In the genomic region with DNA sequence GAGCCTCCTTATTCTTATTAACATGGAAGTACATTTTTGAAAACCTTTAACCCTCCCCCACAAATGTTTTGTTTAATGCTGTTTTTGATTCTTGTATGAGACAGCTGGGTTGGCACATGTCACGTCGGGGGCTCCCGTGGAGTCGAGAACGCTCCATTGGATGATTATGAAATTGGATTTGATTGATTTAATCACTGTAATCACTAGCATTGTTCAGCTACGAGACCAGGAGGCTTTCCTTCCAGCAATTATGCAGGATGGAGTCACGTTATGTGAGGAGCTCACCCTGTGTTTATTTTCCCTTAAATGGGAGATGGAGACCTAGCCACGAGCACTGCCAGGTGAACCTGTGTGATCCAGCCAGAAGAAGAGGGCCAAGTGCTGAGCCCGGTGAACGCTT, we compare ENCODE assay signal across 10 mouse cellular contexts. TPM values are rescaled to one million over a fixed set of nuclear protein-coding genes. Genes with fewer than 3 reads are reported as not detected.
DNase-seq lines count a peak whose midpoint lies in the region; TF ChIP-seq lines count a peak whose summit lies in the region.
"Had no signal": no experiment of that assay in that cellular context is flagged by ENCODE, and none has a peak within 500 bp of the region (broad histone marks: within the 10 kb centered on the region; RNA-seq: fewer than 3 reads in every experiment).

Gene Ripor2, plus strand, starts transcription at position 357 of the 400 bp plus-strand sequence.

- no peak within 1 kb of the TSS for H3K27ac ChIP-seq in gastrocnemius, adult 2 months
- H3K27ac ChIP-seq in spleen, adult 2 months (ENCODE audit: insufficient read depth, low read length): no peak within 1 kb of the TSS

- TF ChIP-seq CTCF in gastrocnemius, adult 2 months (IDR thresholded peaks at IDR 0.05): no peak
- no peak for TF ChIP-seq CTCF in spleen, adult 2 months (IDR thresholded peaks at IDR 0.05; ENCODE audit: extremely low read depth, insufficient read depth, insufficient read length, insufficient replicate concordance)

- no peak within 1 kb of the TSS for H3K4me3 ChIP-seq in gastrocnemius, adult 2 months
- no peak within 1 kb of the TSS for H3K4me3 ChIP-seq in spleen, adult 2 months (ENCODE audit: extremely low read depth, insufficient read depth, insufficient read length)
- H3K4me3 ChIP-seq: erythroblast, embryonic 14.5 days had no signal

- TF ChIP-seq POLR2A in spleen, adult 2 months (IDR thresholded peaks at IDR 0.05; ENCODE audit: low read depth, low read length): no peak

- H3K27me3 ChIP-seq in spleen, adult 2 months (ENCODE audit: control insufficient read depth, insufficient read depth, low read length): no peaks in the 10 kb centered on the region

- H3K4me1 ChIP-seq in spleen, adult 2 months (ENCODE audit: control insufficient read depth, insufficient read depth, insufficient read length): peaks cover 2% of the 10 kb centered on the region; the same call in 1 of the 2 replicates

- WGBS in spleen, adult 2 months: 96% methylated on average over 10 of the region's 10 CpGs

- peaks cover 4% of the 10 kb centered on the region for H3K36me3 ChIP-seq in spleen, adult 2 months (ENCODE audit: control insufficient read depth, insufficient read depth, low read length)

- DNase-seq in gastrocnemius, postnatal 4 days (ENCODE audit: low spot score in 2 of 2): no peak
- DNase-seq in gastrocnemius, adult 2 months: no peak
- DNase-seq in spleen, adult 2 months (ENCODE audit: low read depth in 1 of 2, low spot score in 2 of 2): no peak
- no peak for DNase-seq in spleen, postnatal 36 days (ENCODE audit: low spot score in 2 of 2)
- peak; percentile 45 for DNase-seq in left cerebral cortex, postnatal 4 days
- peak; percentile 63 for DNase-seq in retina, postnatal 1 day
- no peak for DNase-seq in cerebellum, postnatal 25 days
- DNase-seq in cerebellum, adult 9-10 months: no peak
- DNase-seq: kidney, postnatal 4 days had no signal

- intact Hi-C loops in gastrocnemius, adult 2 months (cut with DNase I): no loop called here
- intact Hi-C loops in left cerebral cortex, postnatal 4 days (cut with DNase I): no loop called here

RNA-seq across cellular contexts. Expression of gene Ripor2, which starts in this region (rescaled TPM):
- total RNA-seq in gastrocnemius, postnatal 4 days (2021): 10 to 100 TPM; 14.7 to 17.8 TPM
- total RNA-seq in gastrocnemius, adult 2 months (2021): 1 to 10 TPM; 3.7 to 6.1 TPM
- polyA plus RNA-seq in spleen, adult 2 months (2012; rRNA removed): 46.4 and 54.7 TPM in 2 replicates
- total RNA-seq in left cerebral cortex, postnatal 4 days (2021): 10 to 100 TPM; 55.7 to 56.5 TPM

Comparison
In these comparisons a context has a peak if more than half of its experiments do, and no peak if none do; other contexts are left out.
1. DNase-seq: peak in left cerebral cortex, postnatal 4 days (single experiment) and retina, postnatal 1 day (single experiment); none in gastrocnemius, postnatal 4 days (0 of 2), gastrocnemius, adult 2 months (single experiment), spleen, adult 2 months (0 of 2), spleen, postnatal 36 days (0 of 2), cerebellum, postnatal 25 days (0 of 2) and cerebellum, adult 9-10 months (single experiment).